Mouse (Mus musculus) heart, embryonic 15.5 days (tissue): ENCODE data around the gene Ikzf5. TPM values are rescaled to one million over a fixed set of nuclear protein-coding genes. Genes with fewer than 3 reads are reported as not detected.
"Not testable (repeated sequence)": the region's sequence is repeated elsewhere in the genome, so short reads cannot be mapped to it uniquely, and the experiment has no call there.

Experiments
- ATAC-seq: fragments of 200-750 bp; cut with Nextera tagmentation; replicated peaks from 2 replicates; pipeline ENCODE4 v1.8.0; 2017; ENCODE audit warnings: low read depth, moderate TSS enrichment; ENCODE audit not compliant: insufficient number of reproducible peaks, insufficient read depth, low FRiP score
- H3K27ac ChIP-seq: fragments of 300-500 bp; sonication (generic); 2 replicates; pipeline ENCODE4 v1.5.1; 2015; ENCODE audit warnings: mild to moderate bottlenecking, inconsistent platforms
- H3K27me3 ChIP-seq: fragments of 300-500 bp; sonication (generic); 2 replicates; pipeline ENCODE4 v1.6.1; 2015; ENCODE audit warnings: inconsistent platforms
- H3K36me3 ChIP-seq: fragments of 300-500 bp; sonication (generic); 2 replicates; pipeline ENCODE4 v1.6.1; 2015; ENCODE audit warnings: mild to moderate bottlenecking, inconsistent platforms
- H3K4me1 ChIP-seq: fragments of 300-500 bp; sonication (generic); replicated peaks from 2 replicates; pipeline ENCODE4 v1.6.1; 2015; ENCODE audit warnings: inconsistent platforms
- H3K4me2 ChIP-seq: fragments of 300-500 bp; sonication (generic); 2 replicates; pipeline ENCODE4 v1.6.1; 2015; ENCODE audit warnings: inconsistent platforms, mild to moderate bottlenecking, moderate library complexity
- H3K4me3 ChIP-seq: fragments of 300-500 bp; sonication (generic); 2 replicates; pipeline ENCODE4 v1.5.1; 2015; ENCODE audit warnings: mild to moderate bottlenecking, inconsistent platforms
- H3K9ac ChIP-seq: fragments of 300-500 bp; sonication (generic); 2 replicates; pipeline ENCODE4 v1.6.1; 2015; ENCODE audit warnings: mild to moderate bottlenecking, inconsistent platforms
- H3K9me3 ChIP-seq: fragments of 300-500 bp; sonication (generic); replicated peaks from 2 replicates; pipeline ENCODE4 v1.6.1; 2016; ENCODE audit warnings: inconsistent platforms
- WGBS: fragments of 180-500 bp; shearing (Covaris S2); methylation state at CpG from one replicate; pipeline ENCODE4 v1.1.7; 2015; ENCODE audit warnings: mixed read lengths; 5-methylcytosine and 5-hydroxymethylcytosine counted together
- polyA plus RNA-seq: library from polyadenylated mRNA; unstranded; fragments of >200 nt; fragmentation: Nextera tagmentation; extraction: Ambion mirVana; gene quantifications from 2 replicates; pipeline ENCODE4 v1.2.1, GENCODE M21; 2015

Ikzf5 gene
- polyA plus RNA-seq, 1 experiment from 2014 or later = 8.6 TPM

GRCm38 (mm10) chr7:131409321-131409987 lies 867 bp downstream of the Ikzf5 start:
- ATAC-seq = no peak
- no peaks in the 10 kb centered on the region for H3K9me3 ChIP-seq
- WGBS = 8% methylated on average over 16 of the region's 16 CpGs

GRCm38 (mm10) chr7:131391761-131392160 lies 18.6 kb downstream of the Ikzf5 start:
- ATAC-seq, H3K4me2 ChIP-seq, H3K9ac ChIP-seq, H3K4me3 ChIP-seq, H3K27me3 ChIP-seq, H3K27ac ChIP-seq, H3K9me3 ChIP-seq, H3K4me1 ChIP-seq: not testable (repeated sequence)
- 82% methylated on average over 7 of the region's 7 CpGs for WGBS
- peaks cover 23% of the 10 kb centered on the region for H3K36me3 ChIP-seq

More at GRCm38 (mm10) chr7:131409321-131409987, 867 bp downstream of the Ikzf5 start:
- Histone ChIP-seq H3K36me3 (no peaks in the 10 kb centered on the region), H3K4me3 (peak overlapping the region; percentile 91), H3K4me1 (peaks cover 18% of the 10 kb centered on the region), H3K27me3 (no peaks in the 10 kb centered on the region), H3K27ac (no peak overlapping the region), H3K9ac (peak overlapping the region; percentile 93), H3K4me2 (peak overlapping the region; percentile 68)

GRCm38 (mm10) chr7:131371880-131372651 lies 38.3 kb downstream of the Ikzf5 start:
- Histone ChIP-seq H3K27ac (peak overlapping the region; percentile 98), H3K9me3 (no peaks in the 10 kb centered on the region), H3K27me3 (no peaks in the 10 kb centered on the region), H3K4me3 (peak overlapping the region; percentile 66), H3K36me3 (peaks cover 10% of the 10 kb centered on the region), H3K4me1 (peaks cover 11% of the 10 kb centered on the region), H3K4me2 (peak overlapping the region; percentile 65), H3K9ac (peak overlapping the region; percentile 84)
- 61% methylated on average over 9 of the region's 9 CpGs for WGBS
- ATAC-seq = no peak

GRCm38 (mm10) chr7:131371470-131371860 lies 38.9 kb downstream of the Ikzf5 start:
- Histone ChIP-seq H3K4me1 (peaks cover 11% of the 10 kb centered on the region), H3K9ac (peak overlapping the region; percentile 84), H3K4me2 (peak overlapping the region; percentile 65), H3K27me3 (no peaks in the 10 kb centered on the region), H3K36me3 (peaks cover 10% of the 10 kb centered on the region), H3K4me3 (peak overlapping the region; percentile 66), H3K9me3 (no peaks in the 10 kb centered on the region), H3K27ac (peak overlapping the region; percentile 98)
- 4% methylated on average over 9 of the region's 9 CpGs for WGBS
- ATAC-seq = no peak

- peak; percentile 92 for ATAC-seq
- Histone ChIP-seq H3K4me3 (peak within 1 kb of the TSS; percentile 66), H3K36me3 (peaks cover 10% of the 10 kb centered on the region), H3K4me2 (peak within 1 kb of the TSS; percentile 65), H3K27me3 (no peaks in the 10 kb centered on the region), H3K27ac (peak within 1 kb of the TSS; percentile 98), H3K4me1 (peaks cover 11% of the 10 kb centered on the region), H3K9me3 (no peaks in the 10 kb centered on the region), H3K9ac (peak within 1 kb of the TSS; percentile 84)
- 4% methylated on average over 47 of the region's 47 CpGs for WGBS
Observed at GRCm38 (mm10) chr7:131370648-131371469, 39.5 kb downstream of the Ikzf5 start, which contains the start of gene Pstk. TSS of gene Pstk (plus strand) at chr7:131371141.

GRCm38 (mm10) chr7:131364131-131364530 lies 46.2 kb downstream of the Ikzf5 start:
- no peak for ATAC-seq
- Histone ChIP-seq H3K4me3 (no peak overlapping the region), H3K36me3 (peaks cover 2% of the 10 kb centered on the region; the same call in 1 of the 2 replicates), H3K27ac (no peak overlapping the region), H3K4me1 (peaks cover 16% of the 10 kb centered on the region), H3K4me2 (no peak overlapping the region), H3K27me3 (no peaks in the 10 kb centered on the region), H3K9me3 (no peaks in the 10 kb centered on the region), H3K9ac (no peak overlapping the region)
- 82% methylated on average over 8 of the region's 8 CpGs for WGBS

- Histone ChIP-seq H3K9me3 (no peaks in the 10 kb centered on the region), H3K4me1 (peaks cover 16% of the 10 kb centered on the region), H3K36me3 (peaks cover 16% of the 10 kb centered on the region), H3K27ac (peak within 1 kb of the TSS; percentile 97), H3K27me3 (no peaks in the 10 kb centered on the region), H3K9ac (peak within 1 kb of the TSS; percentile 88), H3K4me2 (peak within 1 kb of the TSS; percentile 93), H3K4me3 (peak within 1 kb of the TSS; percentile 86)
- ATAC-seq = peak; percentile 97
- under 1% methylated on average over 55 of the region's 55 CpGs for WGBS
Observed at GRCm38 (mm10) chr7:131362615-131363300, 47.6 kb downstream of the Ikzf5 start, which contains the start of gene 2310057M21Rik. TSS of gene 2310057M21Rik (minus strand) at chr7:131362759.

GRCm38 (mm10) chr7:131362269-131362614 lies 48.1 kb downstream of the Ikzf5 start:
- H3K36me3 ChIP-seq = peaks cover 20% of the 10 kb centered on the region
- under 1% methylated on average over 35 of the region's 35 CpGs for WGBS
- H3K4me3 ChIP-seq = peak overlapping the region; percentile 86
- H3K4me1 ChIP-seq = peaks cover 16% of the 10 kb centered on the region
- no peaks in the 10 kb centered on the region for H3K27me3 ChIP-seq
- H3K9ac ChIP-seq = peak overlapping the region; percentile 88
- H3K4me2 ChIP-seq = peak overlapping the region; percentile 93
- peak; percentile 64 for ATAC-seq
- peak overlapping the region; percentile 97 for H3K27ac ChIP-seq
- H3K9me3 ChIP-seq = no peaks in the 10 kb centered on the region

- H3K4me3 ChIP-seq = no peak overlapping the region
- H3K4me2 ChIP-seq = no peak overlapping the region
- H3K27me3 ChIP-seq = no peaks in the 10 kb centered on the region
- H3K9me3 ChIP-seq = no peaks in the 10 kb centered on the region
- H3K4me1 ChIP-seq = peaks cover 3% of the 10 kb centered on the region
- no peak overlapping the region for H3K27ac ChIP-seq
- no peak overlapping the region for H3K9ac ChIP-seq
- ATAC-seq = no peak
- peaks cover 55% of the 10 kb centered on the region for H3K36me3 ChIP-seq
- WGBS = 95% methylated on average over 13 of the region's 13 CpGs
Observed at GRCm38 (mm10) chr7:131356105-131356504, 54.2 kb downstream of the Ikzf5 start.

GRCm38 (mm10) chr7:131345856-131346541 lies 64.3 kb downstream of the Ikzf5 start:
- H3K9ac ChIP-seq = no peak overlapping the region
- H3K4me3 ChIP-seq = no peak overlapping the region
- no peaks in the 10 kb centered on the region for H3K9me3 ChIP-seq
- H3K36me3 ChIP-seq = peaks cover 48% of the 10 kb centered on the region
- no peak overlapping the region for H3K4me2 ChIP-seq
- ATAC-seq = no peak
- no peaks in the 10 kb centered on the region for H3K27me3 ChIP-seq
- no peak overlapping the region for H3K27ac ChIP-seq
- H3K4me1 ChIP-seq = no peaks in the 10 kb centered on the region
- 85% methylated on average over 7 of the region's 7 CpGs for WGBS
